Mouse (Mus musculus): Measurements from ENCODE around the gene Oxt. TPM values are rescaled to one million over a fixed set of nuclear protein-coding genes. Genes with fewer than 3 reads are reported as not detected.

Gene Oxt
- not detected in 2 replicates for polyA plus RNA-seq (2012; ENCODE audit: insufficient read depth, insufficient read length, low replicate concordance, missing spikeins)

GRCm38 (mm10) chr2:130575873-130576272 lies at the start of gene Oxt:
Gene Oxt (plus strand): TSS chr2:130576173.
- WGBS, result 78% methylated on average over 9 of the region's 9 CpGs
- H3K4me3 ChIP-seq (ENCODE audit: insufficient read depth, low read depth, low read length), result no peak within 1 kb of the TSS
- no peak for TF ChIP-seq CTCF (IDR thresholded peaks at IDR 0.05; ENCODE audit: insufficient read depth, low read depth, low read length)
- TF ChIP-seq POLR2A (IDR thresholded peaks at IDR 0.05; ENCODE audit: insufficient read depth, low read depth, low read length), result no peak

GRCm38 (mm10) chr2:130528457-130528856 lies 47.5 kb upstream of the Oxt start:
- Histone ChIP-seq H3K4me3 (ENCODE audit: insufficient read depth, low read depth, low read length) (no peak overlapping the region), H3K4me1 (ENCODE audit: control insufficient read depth, insufficient read depth, low read length) (no peaks in the 10 kb centered on the region), H3K27ac (ENCODE audit: insufficient read depth, low read depth, low read length) (no peak overlapping the region)
- TF ChIP-seq CTCF (IDR thresholded peaks at IDR 0.05; ENCODE audit: insufficient read depth, low read depth, low read length), result no peak
- no peak for TF ChIP-seq POLR2A (IDR thresholded peaks at IDR 0.05; ENCODE audit: insufficient read depth, low read depth, low read length)
- WGBS, result 54% methylated on average over 6 of the region's 6 CpGs

More at GRCm38 (mm10) chr2:130575873-130576272, at the start of gene Oxt:
- H3K4me1 ChIP-seq (ENCODE audit: control insufficient read depth, insufficient read depth, low read length), result peaks cover 18% of the 10 kb centered on the region
- H3K27ac ChIP-seq (ENCODE audit: insufficient read depth, low read depth, low read length), result no peak within 1 kb of the TSS

- WGBS, result 87% methylated on average over 2 of the region's 2 CpGs
- Histone ChIP-seq H3K27ac (ENCODE audit: insufficient read depth, low read depth, low read length) (no peak overlapping the region), H3K4me3 (ENCODE audit: insufficient read depth, low read depth, low read length) (no peak overlapping the region), H3K4me1 (ENCODE audit: control insufficient read depth, insufficient read depth, low read length) (no peaks in the 10 kb centered on the region)
- TF ChIP-seq CTCF (IDR thresholded peaks at IDR 0.05; ENCODE audit: insufficient read depth, low read depth, low read length) (no peak), POLR2A (IDR thresholded peaks at IDR 0.05; ENCODE audit: insufficient read depth, low read depth, low read length) (no peak)
These were observed 46.7 kb upstream of the Oxt start for GRCm38 (mm10) chr2:130529290-130529689.

DNA sequence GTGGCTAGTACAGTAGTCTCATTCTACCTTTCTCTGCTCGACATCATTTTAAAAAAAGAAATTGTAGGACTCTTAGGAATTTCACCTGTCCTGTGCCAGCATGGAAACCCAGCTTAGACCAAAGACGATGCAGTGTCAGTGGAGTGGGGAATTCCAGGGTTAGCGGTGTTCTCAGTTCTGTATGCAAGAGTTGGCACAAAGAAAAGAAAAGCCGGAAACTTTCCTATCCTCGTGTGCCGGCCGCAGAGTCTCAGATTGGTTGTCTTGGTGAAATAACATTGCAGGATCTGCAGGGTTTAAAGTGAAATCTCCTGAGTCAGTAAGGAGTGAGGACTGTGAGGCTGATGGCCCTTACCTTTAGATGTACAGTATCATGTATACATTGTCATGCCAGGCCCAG lies 46.0 kb upstream of the Oxt start:
- 73% methylated on average over 7 of the region's 7 CpGs for WGBS
- no peak overlapping the region for H3K27ac ChIP-seq (ENCODE audit: insufficient read depth, low read depth, low read length)
- no peak for TF ChIP-seq POLR2A (IDR thresholded peaks at IDR 0.05; ENCODE audit: insufficient read depth, low read depth, low read length)
- no peak for TF ChIP-seq CTCF (IDR thresholded peaks at IDR 0.05; ENCODE audit: insufficient read depth, low read depth, low read length)
- H3K4me1 ChIP-seq (ENCODE audit: control insufficient read depth, insufficient read depth, low read length), result no peaks in the 10 kb centered on the region
- no peak overlapping the region for H3K4me3 ChIP-seq (ENCODE audit: insufficient read depth, low read depth, low read length)

GRCm38 (mm10) chr2:130532201-130532600 lies 43.8 kb upstream of the Oxt start:
- 88% methylated on average over 2 of the region's 2 CpGs for WGBS

GRCm38 (mm10) chr2:130535017-130535416 lies 41.0 kb upstream of the Oxt start:
- no peak for TF ChIP-seq POLR2A (IDR thresholded peaks at IDR 0.05; ENCODE audit: insufficient read depth, low read depth, low read length)
- no peak for TF ChIP-seq CTCF (IDR thresholded peaks at IDR 0.05; ENCODE audit: insufficient read depth, low read depth, low read length)
- Histone ChIP-seq H3K4me1 (ENCODE audit: control insufficient read depth, insufficient read depth, low read length) (no peaks in the 10 kb centered on the region), H3K27ac (ENCODE audit: insufficient read depth, low read depth, low read length) (no peak overlapping the region), H3K4me3 (ENCODE audit: insufficient read depth, low read depth, low read length) (no peak overlapping the region)
- WGBS, result 82% methylated on average over 6 of the region's 6 CpGs

More at GRCm38 (mm10) chr2:130532201-130532600, 43.8 kb upstream of the Oxt start:
- Histone ChIP-seq H3K4me1 (ENCODE audit: control insufficient read depth, insufficient read depth, low read length) (no peaks in the 10 kb centered on the region), H3K4me3 (ENCODE audit: insufficient read depth, low read depth, low read length) (no peak overlapping the region), H3K27ac (ENCODE audit: insufficient read depth, low read depth, low read length) (no peak overlapping the region)
- TF ChIP-seq CTCF (IDR thresholded peaks at IDR 0.05; ENCODE audit: insufficient read depth, low read depth, low read length) (no peak), POLR2A (IDR thresholded peaks at IDR 0.05; ENCODE audit: insufficient read depth, low read depth, low read length) (no peak)

GRCm38 (mm10) chr2:130536890-130537289 lies 39.1 kb upstream of the Oxt start:
- Histone ChIP-seq H3K4me3 (ENCODE audit: insufficient read depth, low read depth, low read length) (no peak overlapping the region), H3K27ac (ENCODE audit: insufficient read depth, low read depth, low read length) (no peak overlapping the region), H3K4me1 (ENCODE audit: control insufficient read depth, insufficient read depth, low read length) (no peaks in the 10 kb centered on the region)
- WGBS, result 65% methylated on average over 3 of the region's 3 CpGs
- TF ChIP-seq POLR2A (IDR thresholded peaks at IDR 0.05; ENCODE audit: insufficient read depth, low read depth, low read length) (no peak), CTCF (IDR thresholded peaks at IDR 0.05; ENCODE audit: insufficient read depth, low read depth, low read length) (no peak)

DNA sequence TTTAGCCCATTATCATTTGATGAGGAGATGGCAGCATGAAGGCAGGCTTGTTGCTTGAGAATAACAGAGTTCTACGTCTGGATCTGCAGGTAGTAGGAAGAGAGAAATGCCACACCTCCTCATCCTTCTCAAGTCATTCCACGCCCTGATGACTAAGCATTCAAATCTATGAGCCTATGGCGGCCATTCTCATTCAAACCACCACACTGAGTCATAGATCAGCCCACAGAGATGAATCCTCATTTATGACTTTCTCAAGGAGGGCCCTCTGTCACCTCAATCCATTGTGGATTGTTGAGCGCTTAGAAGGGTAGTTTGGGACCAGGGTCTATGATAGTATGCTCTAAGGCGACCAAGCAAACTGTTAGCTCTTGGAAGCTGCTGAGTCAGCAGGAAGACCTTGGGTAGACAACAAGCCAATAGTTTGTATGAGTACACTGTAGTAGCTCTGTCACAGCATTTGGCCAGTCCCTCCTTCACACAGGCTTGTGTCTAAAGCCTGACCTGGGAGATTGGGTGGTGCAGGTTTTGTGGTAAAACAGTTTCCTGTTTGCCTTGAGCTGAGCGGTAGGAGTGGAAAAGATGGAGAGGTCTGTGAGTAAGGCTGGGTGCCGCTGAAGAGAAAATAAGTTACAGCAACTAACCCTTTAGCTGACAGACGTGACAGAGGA lies 37.0 kb upstream of the Oxt start:
- Histone ChIP-seq H3K4me1 (ENCODE audit: control insufficient read depth, insufficient read depth, low read length) (no peaks in the 10 kb centered on the region), H3K27ac (ENCODE audit: insufficient read depth, low read depth, low read length) (no peak overlapping the region), H3K4me3 (ENCODE audit: insufficient read depth, low read depth, low read length) (no peak overlapping the region)
- WGBS, result 87% methylated on average over 8 of the region's 8 CpGs
- TF ChIP-seq CTCF (IDR thresholded peaks at IDR 0.05; ENCODE audit: insufficient read depth, low read depth, low read length), result no peak
- no peak for TF ChIP-seq POLR2A (IDR thresholded peaks at IDR 0.05; ENCODE audit: insufficient read depth, low read depth, low read length)

DNA sequence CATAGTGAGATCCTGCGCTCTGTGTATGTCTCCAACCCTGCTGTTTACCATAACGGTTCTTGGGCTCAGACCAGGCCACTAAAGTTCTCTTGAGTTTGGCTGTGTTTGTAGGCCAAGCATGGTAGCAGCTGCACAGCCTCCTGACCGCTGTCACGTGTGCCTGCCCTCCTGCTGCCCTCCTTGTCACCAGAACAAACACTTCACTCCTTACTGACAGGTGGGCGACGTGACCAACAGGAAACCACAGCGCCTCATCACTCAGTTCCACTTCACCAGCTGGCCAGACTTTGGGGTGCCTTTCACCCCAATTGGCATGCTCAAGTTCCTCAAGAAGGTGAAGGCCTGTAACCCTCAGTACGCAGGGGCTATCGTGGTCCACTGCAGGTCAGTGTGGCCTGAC lies 35.7 kb upstream of the Oxt start:
- H3K4me1 ChIP-seq (ENCODE audit: control insufficient read depth, insufficient read depth, low read length), result no peaks in the 10 kb centered on the region
- whole genome bisulfite sequencing, result 92% methylated on average over 9 of the region's 9 CpGs
- no peak overlapping the region for H3K27ac ChIP-seq (ENCODE audit: insufficient read depth, low read depth, low read length)
- TF ChIP-seq POLR2A (IDR thresholded peaks at IDR 0.05; ENCODE audit: insufficient read depth, low read depth, low read length), result no peak
- TF ChIP-seq CTCF (IDR thresholded peaks at IDR 0.05; ENCODE audit: insufficient read depth, low read depth, low read length), result no peak
- no peak overlapping the region for H3K4me3 ChIP-seq (ENCODE audit: insufficient read depth, low read depth, low read length)
